Mouse (Mus musculus) 3T3-L1 (cell line): ENCODE results near the gene Ptprn2.

Experiments
- DNase-seq: peaks from one replicate; pipeline ENCODE4 v3.0.0-alpha.2; 2015; ENCODE audit warnings: low read depth, low spot score

Ptprn2 gene

DNA sequence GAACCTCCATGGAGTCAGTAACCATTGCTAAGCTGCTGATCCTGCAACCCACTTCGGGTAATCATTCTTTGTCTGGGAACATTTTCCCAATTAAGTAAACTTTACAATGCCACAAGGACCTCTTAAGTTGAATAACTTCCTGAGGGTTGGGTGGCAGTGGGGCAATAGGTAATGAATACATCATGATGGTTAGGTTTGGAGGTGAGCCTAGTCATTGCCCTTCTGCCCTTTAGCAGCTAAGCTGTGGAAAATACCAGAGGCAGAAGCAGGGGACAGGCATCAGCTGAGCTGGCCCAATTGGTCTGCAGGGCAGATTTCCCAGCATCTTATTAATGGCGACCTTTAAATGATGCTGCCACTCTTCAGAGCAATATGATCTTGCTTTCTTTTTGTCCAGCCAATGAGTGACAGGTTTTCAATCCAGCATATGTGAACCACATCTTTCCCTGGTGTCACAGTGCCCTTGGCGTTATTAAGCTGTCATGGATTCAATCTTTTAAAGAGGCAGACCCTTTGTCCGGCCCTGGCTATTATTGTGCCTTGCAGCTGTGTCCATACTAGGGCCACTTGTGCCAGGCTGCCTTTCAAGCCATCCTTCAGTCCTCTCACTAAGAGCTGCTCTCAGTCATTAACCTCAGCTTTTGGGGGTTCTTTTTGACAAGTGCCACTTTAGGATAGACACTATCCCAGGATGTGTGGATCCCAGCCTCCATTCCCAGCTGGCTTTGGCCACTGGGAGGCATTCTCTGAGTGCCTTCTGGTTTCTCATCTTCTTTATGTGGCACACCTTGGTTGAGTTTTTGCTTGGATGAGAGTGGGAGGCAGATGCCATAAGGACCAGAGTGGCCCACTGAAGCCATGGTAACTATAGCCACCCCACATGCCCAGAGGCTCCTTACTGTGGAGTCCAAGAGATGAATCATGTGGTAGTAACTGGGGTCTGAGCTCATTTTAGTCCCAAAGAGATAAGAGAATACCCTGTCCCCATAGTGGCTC lies 292.9 kb downstream of the Ptprn2 start:
- DNase-seq = no peak

DNA sequence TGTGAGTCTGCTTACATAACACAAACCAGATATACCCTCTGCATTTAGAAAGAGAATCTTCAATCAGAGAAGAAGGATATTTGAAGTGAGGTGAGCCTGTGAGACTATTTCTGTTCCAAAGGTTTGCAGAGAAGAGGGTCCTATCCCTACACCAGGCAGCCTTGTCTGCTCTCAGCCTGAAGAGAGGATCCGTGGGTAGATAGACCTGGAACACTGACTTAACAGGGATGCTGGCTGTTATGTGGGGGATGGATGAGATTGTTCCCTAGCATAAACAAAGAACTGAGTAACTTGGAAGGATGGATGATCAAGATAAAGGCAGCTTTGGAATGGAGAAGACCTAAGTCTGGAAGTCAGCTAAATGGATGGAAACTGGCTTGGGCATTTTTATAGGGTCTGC lies 294.9 kb downstream of the Ptprn2 start:
- no peak for DNase-seq

DNA sequence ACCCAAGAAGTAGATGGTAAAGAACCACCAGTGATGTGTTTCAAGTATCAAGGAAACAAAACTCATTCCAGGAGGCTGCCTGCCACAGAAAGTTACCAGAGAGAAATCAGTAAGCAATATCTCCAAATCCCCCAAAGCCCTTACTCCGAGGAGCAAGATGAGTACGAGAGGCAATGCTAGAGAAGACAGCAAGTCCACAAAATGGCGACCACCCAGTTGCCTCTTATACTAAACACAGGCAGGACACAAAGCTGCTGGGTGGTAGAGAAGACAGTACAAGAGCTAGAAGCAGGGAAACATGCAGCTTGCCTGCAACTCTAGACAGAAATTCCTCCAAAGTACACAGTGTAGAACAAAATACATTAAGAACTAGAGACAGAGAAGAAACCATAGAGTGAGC lies 300.2 kb downstream of the Ptprn2 start:
- DNase-seq = no peak

DNA sequence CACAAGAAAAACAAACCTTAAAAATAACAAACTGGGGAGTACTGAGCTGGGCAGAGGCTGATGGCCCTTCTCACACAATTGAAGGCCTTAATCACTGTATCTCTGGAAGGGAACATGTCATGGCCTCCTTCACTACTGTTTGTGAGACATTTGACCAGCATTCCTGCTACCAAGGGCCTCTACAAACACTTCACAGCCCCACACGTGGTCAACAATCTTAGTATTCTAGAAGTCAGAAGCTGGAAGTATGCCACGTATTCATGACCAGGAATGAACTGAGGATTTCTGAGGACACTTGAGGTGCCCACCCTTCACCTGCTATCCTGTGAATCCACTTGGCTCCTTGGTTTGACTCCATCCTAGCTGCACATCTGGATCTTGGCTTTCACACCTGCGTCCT lies 302.8 kb downstream of the Ptprn2 start:
- no peak for DNase-seq

DNA sequence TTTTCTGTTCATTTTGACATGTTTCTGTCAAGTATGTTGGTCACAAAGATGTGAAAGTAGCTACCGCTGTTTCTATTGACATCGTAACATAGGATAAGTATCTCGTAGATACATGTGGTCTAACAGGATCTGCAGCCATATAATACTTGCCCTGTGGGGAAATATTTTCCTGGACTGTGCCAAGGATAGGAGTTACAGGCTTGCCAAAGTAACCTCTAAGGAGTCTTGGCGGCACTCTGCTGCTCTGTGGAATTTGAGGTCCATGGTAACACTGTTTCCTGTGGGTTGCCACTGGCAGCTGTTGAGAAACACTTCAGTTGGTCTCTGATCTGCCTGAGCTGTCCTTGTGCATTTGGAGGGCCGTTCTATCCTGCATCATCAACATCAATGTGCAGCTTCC lies 317.8 kb downstream of the Ptprn2 start:
- no peak for DNase-seq

DNA sequence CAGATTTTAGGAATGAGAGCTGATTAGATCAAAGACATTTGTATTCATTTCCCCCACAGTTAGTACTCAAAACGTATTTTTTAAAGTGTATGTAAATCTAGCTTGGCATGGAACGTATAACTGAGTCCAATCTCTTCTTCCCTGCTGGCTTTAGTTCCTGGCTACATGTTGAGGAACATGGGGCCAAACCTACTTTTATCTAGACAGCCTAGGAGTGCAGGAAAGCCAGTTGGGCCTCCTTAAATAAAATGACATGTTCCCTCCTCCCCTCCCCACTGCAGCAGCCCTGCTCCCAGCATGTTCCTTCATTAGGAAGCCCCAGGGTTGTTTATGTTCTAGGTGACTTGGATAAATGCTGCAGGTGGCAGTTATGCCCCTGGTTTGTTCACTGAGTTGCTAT lies 319.2 kb downstream of the Ptprn2 start:
- no peak for DNase-seq

DNA sequence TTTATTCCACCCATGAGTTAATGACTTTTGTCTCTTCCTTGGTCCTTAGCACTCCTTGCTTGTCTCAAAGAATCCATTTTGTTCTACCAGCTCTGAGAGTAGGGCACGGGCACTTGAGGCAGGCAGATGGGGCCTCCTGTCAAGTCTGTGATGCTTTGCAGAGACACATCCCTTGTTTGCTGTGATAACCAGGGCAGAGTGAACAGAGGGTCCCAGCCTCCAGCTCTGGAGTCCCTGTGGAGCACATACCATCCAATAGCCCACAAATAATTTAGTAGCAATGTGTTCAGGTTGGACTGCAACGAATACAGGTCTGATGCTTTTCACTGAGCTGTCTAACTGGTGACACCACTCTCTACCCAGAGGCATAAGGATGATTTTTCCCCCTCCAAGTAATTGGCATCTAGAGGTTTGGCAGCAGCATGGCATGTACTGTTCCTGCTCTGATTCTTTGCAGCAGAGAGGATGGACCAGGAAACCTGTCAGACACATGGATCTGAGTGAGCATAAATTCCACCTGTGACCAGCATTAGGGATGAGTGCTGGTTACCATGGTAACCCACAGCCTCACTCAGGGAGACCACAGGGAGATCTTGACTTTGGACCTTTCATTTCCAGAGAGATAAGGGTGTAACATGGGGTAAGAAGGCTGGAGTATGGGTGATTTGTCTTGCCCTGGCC lies 319.7 kb downstream of the Ptprn2 start:
- DNase-seq = no peak

DNA sequence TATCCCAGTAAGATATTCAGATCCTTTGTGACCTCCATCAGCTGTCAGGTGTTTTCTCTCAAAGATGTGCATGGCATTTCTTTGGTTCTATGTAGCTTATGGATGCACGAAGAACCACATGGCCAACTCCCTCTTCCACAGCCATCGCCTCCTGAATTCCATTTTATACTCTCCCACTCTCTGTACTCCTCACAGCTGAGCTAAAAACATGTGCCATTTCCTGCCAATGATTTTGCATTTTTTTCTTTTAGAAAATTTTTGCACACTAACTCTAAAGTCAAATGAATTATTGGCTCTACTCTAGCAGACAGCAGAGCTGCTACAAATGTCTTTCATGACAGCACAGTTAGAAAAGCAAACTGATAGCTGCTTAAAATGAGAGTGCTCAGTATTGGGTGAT lies 320.6 kb downstream of the Ptprn2 start:
- DNase-seq = no peak

DNA sequence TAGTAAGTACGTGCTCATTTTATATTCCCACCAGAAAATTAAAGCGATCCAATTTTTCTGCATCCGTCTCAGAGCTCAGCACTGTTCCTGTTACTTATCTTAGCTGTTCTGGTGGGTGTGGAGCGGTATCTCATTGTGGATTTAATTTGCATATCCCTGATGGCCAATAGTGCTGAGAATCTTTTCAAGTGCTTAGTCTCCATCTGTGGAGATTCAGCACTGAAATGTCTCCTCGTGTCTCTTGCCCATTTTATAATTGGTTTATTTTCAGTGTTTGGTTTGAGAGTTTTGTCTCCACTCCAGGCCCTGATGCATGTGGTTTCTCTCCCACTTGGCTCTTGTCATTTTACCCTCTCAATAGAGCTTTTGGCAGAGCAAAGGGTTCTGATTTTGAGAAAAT lies 327.5 kb downstream of the Ptprn2 start:
- no peak for DNase-seq

DNA sequence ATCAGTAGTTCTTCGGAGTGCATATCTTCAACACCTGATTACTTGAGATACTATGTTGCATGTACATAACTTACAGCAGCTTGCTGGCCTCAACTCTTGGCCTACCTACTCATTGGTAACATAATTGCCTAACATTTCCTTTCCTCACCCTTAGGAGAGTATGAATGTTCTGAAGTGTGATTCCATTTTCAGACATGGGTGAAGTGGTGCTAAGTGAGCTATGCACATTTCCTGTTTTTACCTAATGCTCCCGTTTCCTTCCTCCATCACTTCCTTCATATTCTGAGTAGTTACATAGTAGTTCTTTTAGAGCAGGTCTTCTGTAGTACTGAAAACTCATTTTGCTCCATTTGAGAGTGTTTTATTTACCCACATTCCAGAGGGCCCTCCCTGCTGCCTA lies 334.3 kb downstream of the Ptprn2 start:
- no peak for DNase-seq

DNA sequence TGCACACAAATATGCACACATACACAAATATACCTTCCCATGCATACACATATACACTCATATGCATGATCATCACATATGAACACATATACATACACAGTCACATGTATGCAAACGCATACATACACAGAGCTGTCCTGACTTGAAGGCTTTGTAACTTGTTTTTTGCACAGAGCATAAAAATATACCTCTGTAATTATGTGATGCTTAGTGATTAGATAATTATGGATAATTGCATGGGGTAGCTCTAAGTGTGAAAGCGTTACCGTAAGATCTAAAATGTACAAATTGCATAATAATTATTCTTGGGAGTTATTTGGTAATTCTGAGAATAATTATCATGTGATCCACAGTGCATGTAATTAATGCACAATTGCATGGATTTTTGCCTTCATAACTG lies 337.8 kb downstream of the Ptprn2 start:
- DNase-seq = no peak

DNA sequence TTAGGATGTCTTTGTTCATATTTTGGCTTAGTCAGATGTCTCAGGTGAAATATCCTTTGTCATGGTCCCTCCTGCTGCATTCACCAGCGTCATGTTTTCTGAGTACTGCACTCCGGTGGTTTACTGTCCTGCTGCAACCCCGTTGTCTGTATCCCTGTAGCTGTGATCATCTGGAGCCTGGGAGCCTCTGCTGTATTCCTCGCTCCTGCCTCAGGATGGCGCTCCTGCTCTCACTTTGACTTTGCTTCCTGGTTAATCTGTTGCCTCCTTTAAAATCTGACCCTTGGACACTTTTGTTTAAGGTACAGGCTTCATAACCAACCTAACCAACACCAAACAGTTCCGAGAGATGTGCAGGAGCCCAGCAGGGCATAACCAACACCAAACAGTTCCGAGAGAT lies 342.2 kb downstream of the Ptprn2 start:
- no peak for DNase-seq

DNA sequence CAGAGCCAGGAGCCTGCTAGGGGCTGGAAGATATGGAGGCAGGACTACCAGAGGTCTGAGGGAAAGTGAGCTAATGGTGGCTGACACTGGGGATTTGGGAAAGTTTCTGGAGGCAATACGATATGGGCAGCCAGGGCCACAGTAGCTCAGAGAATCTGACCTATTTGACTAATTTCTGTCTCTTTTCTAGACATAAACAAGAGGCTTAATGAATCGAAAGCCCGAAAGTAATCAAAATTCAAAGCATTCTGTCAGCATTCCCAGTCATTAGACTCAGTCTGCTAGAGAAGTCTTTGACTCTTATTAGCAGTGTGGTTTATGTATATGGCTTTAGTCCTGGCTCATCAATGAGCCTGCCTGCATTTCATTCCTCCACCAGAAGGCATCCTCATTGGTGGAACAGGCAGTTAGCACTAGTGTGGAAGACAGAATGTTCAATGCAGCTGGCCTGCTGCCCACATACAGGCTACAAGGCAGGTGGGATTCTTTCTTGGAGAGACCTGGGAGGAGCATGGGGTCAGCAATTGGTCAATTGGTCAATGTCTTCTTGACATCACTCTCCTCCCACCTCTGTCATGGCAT lies 353.2 kb downstream of the Ptprn2 start:
- DNase-seq = no peak

DNA sequence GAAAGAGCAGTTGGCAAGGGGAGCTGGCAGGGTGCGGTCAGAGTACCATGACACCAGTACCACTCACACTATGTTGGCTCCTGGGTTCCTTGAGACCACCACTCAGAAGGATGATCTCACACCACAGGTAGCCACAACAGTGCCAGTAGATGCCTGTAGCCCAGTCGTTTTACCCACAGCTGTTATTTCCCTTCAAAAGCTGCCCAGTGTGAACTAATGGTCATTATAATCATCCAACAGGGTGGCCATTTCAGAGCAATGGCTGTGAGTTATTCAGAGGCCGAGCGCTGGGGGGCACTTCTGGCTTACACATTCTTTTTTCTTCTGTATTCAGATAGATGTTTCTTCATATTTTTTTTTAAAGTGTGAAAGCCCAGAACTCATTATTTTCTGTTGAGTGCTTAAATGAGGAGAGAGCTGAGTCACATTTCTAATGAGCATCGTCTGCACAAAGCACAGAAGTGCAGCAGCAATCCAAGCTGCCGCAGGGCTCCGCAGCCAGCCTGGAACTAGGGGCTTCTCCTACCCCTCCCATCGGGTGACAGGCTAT lies 357.3 kb downstream of the Ptprn2 start:
- no peak for DNase-seq

DNA sequence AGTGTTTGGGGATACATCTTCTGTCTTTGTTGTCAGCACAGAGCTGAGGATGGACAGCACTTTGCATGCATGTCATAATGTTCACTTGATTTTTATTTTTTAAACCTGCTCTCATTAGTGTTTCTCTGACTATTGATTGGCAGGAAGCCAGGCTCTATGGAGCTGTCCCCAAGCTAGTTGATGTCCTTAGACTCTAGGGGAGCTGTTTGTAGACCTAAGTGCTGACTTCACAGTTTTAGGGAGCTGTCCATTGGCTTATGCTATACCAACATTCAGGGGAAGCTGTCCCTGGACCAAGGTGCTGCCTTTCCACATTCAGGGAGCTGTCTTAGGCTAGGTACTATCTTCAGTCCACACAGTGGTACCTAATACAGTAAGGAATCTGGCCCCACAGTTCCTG lies 360.7 kb downstream of the Ptprn2 start:
- no peak for DNase-seq

DNA sequence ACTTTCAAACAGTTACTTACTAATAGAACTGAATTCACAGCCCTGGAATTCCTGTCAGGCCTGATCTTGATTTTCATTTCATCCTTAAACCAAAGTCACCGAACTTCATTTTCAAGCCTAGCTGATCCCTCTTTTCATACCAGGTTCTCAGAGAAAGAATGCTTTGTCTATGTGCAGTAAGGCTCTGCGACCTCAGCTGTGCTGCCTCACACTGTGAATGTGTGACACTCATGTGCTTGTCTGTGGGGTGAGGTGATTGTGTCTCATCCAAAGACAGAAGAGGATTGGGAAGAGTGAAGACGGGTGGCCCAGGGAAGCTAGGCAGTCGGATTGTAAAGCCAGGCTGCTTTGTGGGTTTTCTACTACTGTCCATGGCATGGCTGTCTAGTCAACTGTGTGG lies 361.5 kb downstream of the Ptprn2 start:
- DNase-seq = no peak

DNA sequence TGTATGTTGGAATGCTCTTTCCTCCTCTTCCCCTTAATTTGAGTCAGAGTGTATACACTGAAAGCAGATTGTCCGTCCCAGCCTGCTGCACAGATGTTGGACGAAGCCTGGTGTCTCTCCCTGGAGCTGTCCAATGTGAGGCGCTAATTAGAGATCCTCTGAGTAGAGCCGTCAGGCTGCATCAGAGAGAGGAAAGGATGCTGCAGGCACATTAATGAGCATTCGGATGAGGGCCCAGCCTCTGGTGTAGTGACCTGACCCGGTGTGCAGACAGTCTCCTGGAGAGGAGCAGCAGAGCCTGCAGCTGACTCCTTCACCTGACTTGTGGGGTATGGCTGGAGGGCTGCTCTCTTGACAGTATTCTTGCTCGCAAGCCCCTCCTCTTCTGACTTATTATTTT lies 370.8 kb downstream of the Ptprn2 start:
- no peak for DNase-seq

DNA sequence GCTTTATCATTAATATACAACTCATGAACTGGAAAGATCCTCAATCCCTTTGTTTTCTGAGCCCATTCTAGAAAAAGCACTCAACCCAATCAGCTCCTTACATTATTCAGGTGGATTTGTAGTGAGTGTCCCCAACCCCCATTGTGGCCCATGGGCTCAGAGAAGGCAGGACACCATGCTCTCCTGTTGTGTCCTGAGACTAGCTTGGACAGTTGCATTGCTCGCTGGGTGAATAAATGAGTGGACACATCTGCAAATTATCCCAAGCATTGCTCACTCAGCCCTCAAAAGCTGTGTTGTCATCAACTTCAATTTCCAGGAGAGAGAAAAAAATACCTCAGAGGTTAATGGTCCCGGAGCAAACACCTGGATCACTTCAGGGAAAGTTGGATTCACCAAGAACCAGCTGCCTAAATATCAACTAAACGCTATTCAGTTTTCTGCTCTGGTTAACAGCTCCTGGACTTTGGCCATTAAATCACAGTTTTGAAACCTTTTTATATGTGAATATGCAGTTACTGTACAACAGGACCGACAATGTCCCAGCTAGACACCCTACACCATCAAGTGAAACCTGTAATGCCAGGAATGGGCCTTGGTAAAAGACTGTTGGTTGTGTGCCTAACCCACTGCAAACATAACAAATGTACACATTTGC lies 376.0 kb downstream of the Ptprn2 start:
- no peak for DNase-seq

DNA sequence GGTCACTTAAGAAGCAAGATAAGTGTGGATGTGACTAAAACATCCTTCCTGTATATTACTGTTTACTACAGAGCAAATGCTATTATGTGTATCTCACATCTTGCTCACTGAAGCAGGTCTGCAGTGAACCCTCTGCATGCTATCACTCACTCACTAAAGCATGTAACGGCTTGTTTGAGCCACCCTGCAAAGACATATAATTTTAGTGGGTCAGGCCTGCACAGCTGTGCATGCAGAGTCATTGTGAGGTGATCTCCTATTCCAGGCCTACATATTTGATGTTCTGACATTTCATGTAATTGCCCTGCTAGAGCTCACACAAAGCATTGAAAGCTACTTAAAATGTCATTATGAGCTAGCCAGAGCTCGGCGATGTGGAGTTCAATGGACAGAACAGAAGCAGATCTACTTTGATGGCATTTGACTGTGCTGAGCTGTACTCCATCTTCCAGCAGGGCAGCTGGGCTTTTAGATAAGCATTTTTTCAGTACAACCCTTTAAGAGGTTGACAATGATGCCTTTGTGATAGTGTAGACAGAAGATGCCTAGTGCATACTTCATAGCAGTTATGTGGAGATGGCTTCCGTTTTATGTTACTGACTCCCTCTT lies 377.9 kb downstream of the Ptprn2 start:
- no peak for DNase-seq

DNA sequence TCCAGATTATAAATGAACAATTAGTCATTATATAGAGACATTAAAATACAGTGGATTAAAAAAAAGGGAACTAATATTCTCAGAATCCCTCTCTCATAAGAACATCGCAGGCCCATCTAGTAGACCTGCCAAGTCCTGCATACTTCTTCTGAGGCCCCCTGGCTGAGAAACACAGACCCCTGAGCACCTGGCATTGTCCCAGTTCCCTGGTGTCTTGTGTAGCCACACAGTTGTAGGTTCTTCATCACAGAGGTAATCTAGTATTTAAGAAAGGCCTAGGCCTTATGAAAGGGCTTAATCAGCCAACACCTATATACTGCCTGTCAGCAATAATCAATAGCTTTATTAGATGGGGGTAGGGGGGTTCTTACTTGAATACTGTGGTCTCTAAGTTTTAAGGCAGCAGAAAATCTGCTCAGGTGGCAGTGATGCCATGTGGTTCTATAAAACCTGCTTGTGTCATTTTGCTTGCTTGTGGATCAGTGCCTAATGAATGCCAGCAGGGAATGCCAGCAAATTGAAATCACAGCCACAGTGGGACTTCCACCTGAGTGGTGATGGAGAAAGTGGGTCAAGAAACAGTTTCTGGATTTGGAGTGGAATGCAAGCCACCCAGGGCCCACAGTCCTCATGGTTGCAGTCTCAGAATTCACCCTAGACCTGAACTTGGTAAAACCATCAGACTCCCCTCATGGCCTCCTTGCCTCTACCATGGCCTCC lies 388.5 kb downstream of the Ptprn2 start:
- no peak for DNase-seq
